Mouse (Mus musculus) MEL-GATA-1-ER (cell line): ENCODE measurements around the gene Nln.
A peak's percentile ranks its signal among the peaks of the same experiment; 100 is the strongest.

Experiments used
- DNase-seq: peaks from one replicate; pipeline ENCODE4 v3.0.0-alpha.2; 2012; ENCODE audit warnings: low read depth; ENCODE audit errors: extremely low read depth

Gene Nln

GRCm38 (mm10) chr13:104018466-104019076, 90.8 kb downstream of the Nln start:
- no peak for DNase-seq

- no peak for DNase-seq
Measured at GRCm38 (mm10) chr13:104015246-104016105, 93.9 kb downstream of the Nln start.

- no peak for DNase-seq
Measured at GRCm38 (mm10) chr13:104014038-104014437, 95.4 kb downstream of the Nln start.

- DNase-seq: no peak
Measured at GRCm38 (mm10) chr13:104013380-104013779, 96.0 kb downstream of the Nln start.

GRCm38 (mm10) chr13:104012214-104012833, 97.1 kb downstream of the Nln start:
- peak; percentile 96 for DNase-seq

- no peak for DNase-seq
Measured at GRCm38 (mm10) chr13:104011289-104011688, 98.1 kb downstream of the Nln start.

- no peak for DNase-seq
Measured at GRCm38 (mm10) chr13:104005231-104005845, 104.1 kb downstream of the Nln start.

- DNase-seq: peak; percentile 93
Measured at GRCm38 (mm10) chr13:103994085-103994455, 115.3 kb downstream of the Nln start.

GRCm38 (mm10) chr13:103993142-103994084, 116.0 kb downstream of the Nln start:
- DNase-seq: peak; percentile 39

GRCm38 (mm10) chr13:103986660-103987059, 122.8 kb downstream of the Nln start:
- no peak for DNase-seq

GRCm38 (mm10) chr13:103985510-103986278, 123.7 kb downstream of the Nln start:
- DNase-seq: no peak

GRCm38 (mm10) chr13:103982376-103982775, 127.0 kb downstream of the Nln start:
- no peak for DNase-seq

- no peak for DNase-seq
Measured at GRCm38 (mm10) chr13:103980414-103980813, 129.0 kb downstream of the Nln start.

GRCm38 (mm10) chr13:103978286-103978866, 131.0 kb downstream of the Nln start:
- DNase-seq: no peak

GRCm38 (mm10) chr13:103977844-103978243, 131.6 kb downstream of the Nln start:
- no peak for DNase-seq

- DNase-seq: no peak
Measured at GRCm38 (mm10) chr13:103976181-103976724, 133.2 kb downstream of the Nln start.

GRCm38 (mm10) chr13:103975101-103975500, 134.3 kb downstream of the Nln start:
- no peak for DNase-seq

GRCm38 (mm10) chr13:103973977-103974376, 135.4 kb downstream of the Nln start:
- DNase-seq: peak; percentile 68
